Mouse (Mus musculus) intestine, embryonic 14.5 days (tissue): ENCODE results near the gene Clic1. TPM values are rescaled to one million over a fixed set of nuclear protein-coding genes. Genes with fewer than 3 reads are reported as not detected.

Source experiments
- ATAC-seq: fragments of 200-750 bp; cut with Nextera tagmentation; replicated peaks from 2 replicates; pipeline ENCODE4 v1.8.0; 2017; ENCODE audit warnings: low read depth, moderate number of reproducible peaks, moderate TSS enrichment, moderate library complexity; ENCODE audit not compliant: low FRiP score, low TSS enrichment
- DNase-seq: peaks from one replicate; pipeline ENCODE4 v3.0.0-alpha.2; 2018; ENCODE audit warnings: low spot score
- H3K27ac ChIP-seq: fragments of 300-500 bp; sonication (generic); 2 replicates; pipeline ENCODE4 v1.5.1; 2014; ENCODE audit warnings: low read depth, mild to moderate bottlenecking, control low read depth
- H3K27me3 ChIP-seq: fragments of 300-500 bp; sonication (generic); replicated peaks from 2 replicates; pipeline ENCODE4 v1.6.1; 2014; ENCODE audit warnings: low read length, control low read depth; ENCODE audit not compliant: control insufficient read depth, insufficient read depth
- H3K36me3 ChIP-seq: fragments of 300-500 bp; sonication (generic); 2 replicates; pipeline ENCODE4 v1.6.1; 2014; ENCODE audit warnings: low read length, control low read depth; ENCODE audit not compliant: control insufficient read depth, insufficient read depth
- H3K4me1 ChIP-seq: fragments of 300-500 bp; sonication (generic); replicated peaks from 2 replicates; pipeline ENCODE4 v1.6.1; 2014; ENCODE audit warnings: low read length, control low read depth, mixed read lengths; ENCODE audit not compliant: control insufficient read depth, insufficient read depth
- H3K4me2 ChIP-seq: fragments of 300-500 bp; sonication (generic); 2 replicates; pipeline ENCODE4 v1.6.1; 2014; ENCODE audit warnings: low read length
- H3K4me3 ChIP-seq: fragments of 300-500 bp; sonication (generic); 2 replicates; pipeline ENCODE4 v1.5.1; 2014; ENCODE audit warnings: low read depth, low read length, control low read depth, mixed read lengths
- H3K9ac ChIP-seq: fragments of 300-500 bp; sonication (generic); 2 replicates; pipeline ENCODE4 v1.6.1; 2014; ENCODE audit warnings: mild to moderate bottlenecking, low read length
- H3K9me3 ChIP-seq: fragments of 300-500 bp; sonication (generic); 2 replicates; pipeline ENCODE4 v1.6.1; 2016; ENCODE audit warnings: low read length, control low read depth; ENCODE audit not compliant: control insufficient read depth
- WGBS: fragments of 180-500 bp; shearing (Covaris S2); extraction: QIAGEN DNeasy Blood & Tissue Kit; methylation state at CpG from one replicate; pipeline ENCODE4 v1.1.7; 2014; 5-methylcytosine and 5-hydroxymethylcytosine counted together
- polyA plus RNA-seq: library from polyadenylated mRNA; unstranded; fragments of >200 nt; fragmentation: Nextera tagmentation; extraction: Ambion mirVana; gene quantifications from 2 replicates; pipeline ENCODE4 v1.2.1, GENCODE M21; 2014

The Clic1 gene
- polyA plus RNA-seq, 1 experiment from 2014 or later = 113 TPM

DNA sequence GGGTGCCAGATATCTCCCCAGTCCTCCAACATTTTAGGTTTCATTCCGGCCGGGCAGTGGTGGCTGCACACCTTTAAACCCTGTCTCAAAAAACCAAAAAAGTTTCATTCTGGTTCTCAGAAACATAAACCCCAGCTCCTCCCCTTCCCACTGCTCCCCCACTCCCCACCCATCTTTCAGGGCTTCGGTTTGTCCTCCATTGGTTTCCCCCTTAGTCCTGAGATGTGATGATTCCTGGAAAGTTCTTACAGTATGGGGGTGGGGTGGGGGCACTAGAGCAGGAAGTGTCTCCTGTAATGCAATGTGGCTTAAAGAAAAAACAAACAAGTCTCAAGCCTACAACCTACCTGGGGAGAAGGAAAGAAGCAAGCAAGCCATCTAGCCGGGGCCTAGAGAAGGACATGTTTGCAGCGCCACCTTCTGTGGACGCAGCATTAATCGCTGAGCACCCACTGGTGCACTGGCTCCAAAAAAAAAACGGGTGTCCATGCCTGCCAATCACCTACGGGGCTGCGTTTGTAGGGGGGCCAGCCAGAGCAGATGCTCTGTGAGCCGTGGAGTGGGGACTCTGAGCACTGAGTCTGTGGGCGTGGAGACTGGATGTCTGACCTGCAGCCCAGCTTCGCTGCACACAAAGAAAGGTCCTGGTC lies 56.1 kb downstream of the Clic1 start:
- peak overlapping the region; percentile 12; the same call in 1 of the 2 replicates for H3K4me2 ChIP-seq
- H3K27ac ChIP-seq = no peak overlapping the region
- WGBS = 29% methylated on average over 13 of the region's 13 CpGs
- H3K27me3 ChIP-seq = no peaks in the 10 kb centered on the region
- H3K9me3 ChIP-seq = no peaks in the 10 kb centered on the region
- H3K9ac ChIP-seq = no peak overlapping the region
- peaks cover 26% of the 10 kb centered on the region for H3K36me3 ChIP-seq
- H3K4me3 ChIP-seq = no peak overlapping the region
- H3K4me1 ChIP-seq = peaks cover 5% of the 10 kb centered on the region
- ATAC-seq (no peak), DNase-seq (no peak)

DNA sequence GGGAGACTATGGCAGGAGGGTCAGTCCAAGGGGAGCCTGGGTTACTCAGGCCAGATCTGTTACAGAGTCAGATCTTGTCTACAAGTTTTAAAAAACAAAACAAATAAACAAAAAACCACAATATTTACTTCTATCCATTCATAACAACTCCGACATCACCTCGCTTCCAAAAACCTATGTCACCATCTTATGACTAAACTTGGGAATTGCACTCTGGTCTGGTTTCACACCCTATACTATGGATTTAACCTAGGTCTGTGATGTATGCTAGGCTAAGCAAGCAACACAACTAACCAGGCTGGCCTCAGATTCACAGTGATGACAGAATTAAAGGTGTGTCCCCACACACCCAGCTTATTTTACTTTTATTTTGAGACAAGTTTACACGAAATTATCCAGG lies 56.8 kb downstream of the Clic1 start:
- Histone ChIP-seq H3K9ac (no peak overlapping the region), H3K4me1 (peaks cover 5% of the 10 kb centered on the region), H3K9me3 (no peaks in the 10 kb centered on the region), H3K4me2 (no peak overlapping the region), H3K27me3 (no peaks in the 10 kb centered on the region), H3K4me3 (no peak overlapping the region), H3K36me3 (peaks cover 20% of the 10 kb centered on the region), H3K27ac (no peak overlapping the region)
- DNase-seq (no peak), ATAC-seq (no peak)
- WGBS = 63% methylated on average over 3 of the region's 3 CpGs

GRCm38 (mm10) chr17:35108097-35108496 lies 58.3 kb downstream of the Clic1 start, which contains the start of gene Ly6g5c:
Gene Ly6g5c, plus strand, starts transcription at chr17:35108279.
- H3K36me3 ChIP-seq = peaks cover 4% of the 10 kb centered on the region
- H3K4me1 ChIP-seq = peaks cover 1% of the 10 kb centered on the region; the same call in 1 of the 2 replicates
- no peak for DNase-seq
- 79% methylated on average over 6 of the region's 6 CpGs for WGBS
- no peak within 1 kb of the TSS for H3K4me2 ChIP-seq
- H3K27ac ChIP-seq = no peak within 1 kb of the TSS
- no peaks in the 10 kb centered on the region for H3K9me3 ChIP-seq
- no peaks in the 10 kb centered on the region for H3K27me3 ChIP-seq
- no peak for ATAC-seq
- no peak within 1 kb of the TSS for H3K4me3 ChIP-seq
- H3K9ac ChIP-seq = no peak within 1 kb of the TSS

Other genes starting within 250 kb of the Clic1 start
- not detected in 2 replicates for gene Cyp21a1, start 245.4 kb upstream of the Clic1 start, polyA plus RNA-seq
- gene Stk19, start 213.0 kb upstream of the Clic1 start, polyA plus RNA-seq = 22.0 and 25.8 TPM in 2 replicates
- 58.2 and 63.4 TPM in 2 replicates for gene Dxo, start 212.9 kb upstream of the Clic1 start, polyA plus RNA-seq
- 42.0 and 45.9 TPM in 2 replicates for gene Skiv2l, start 199.8 kb upstream of the Clic1 start, polyA plus RNA-seq
- gene Nelfe, start 199.6 kb upstream of the Clic1 start, polyA plus RNA-seq = 121 and 123 TPM in 2 replicates
- gene Cfb, start 187.4 kb upstream of the Clic1 start, polyA plus RNA-seq = 19.4 and 24.2 TPM in 2 replicates
- gene Zbtb12, start 170.5 kb upstream of the Clic1 start, polyA plus RNA-seq = 1.4 and 1.6 TPM in 2 replicates
- gene Gm20547, start 167.9 kb upstream of the Clic1 start, polyA plus RNA-seq = not detected in 2 replicates
- 6.8 and 7.5 TPM in 2 replicates for gene C2, start 151.7 kb upstream of the Clic1 start, polyA plus RNA-seq
- gene Ehmt2, start 151.5 kb upstream of the Clic1 start, polyA plus RNA-seq = 73.4 and 75.2 TPM in 2 replicates
- 25.4 and 28.4 TPM in 2 replicates for gene Slc44a4, start 135.5 kb upstream of the Clic1 start, polyA plus RNA-seq
- gene Neu1, start 118.7 kb upstream of the Clic1 start, polyA plus RNA-seq = 40.1 and 42.8 TPM in 2 replicates
- gene Hspa1b, start 90.7 kb upstream of the Clic1 start, polyA plus RNA-seq = 0.24 and 0.46 TPM in 2 replicates
- gene Gm20481, start 80.1 kb upstream of the Clic1 start, polyA plus RNA-seq = not detected in 2 replicates
- gene Hspa1a, start 77.8 kb upstream of the Clic1 start, polyA plus RNA-seq = 3.5 and 4.5 TPM in 2 replicates
- 0.53 and 1.2 TPM in 2 replicates for gene Hspa1l, start 77.3 kb upstream of the Clic1 start, polyA plus RNA-seq
- 216 and 228 TPM in 2 replicates for gene Lsm2, start 68.1 kb upstream of the Clic1 start, polyA plus RNA-seq
- gene Vars, start 49.0 kb upstream of the Clic1 start, polyA plus RNA-seq = 119 and 133 TPM in 2 replicates
- gene Vwa7, start 33.4 kb upstream of the Clic1 start, polyA plus RNA-seq = 0.19 and 0.26 TPM in 2 replicates
- gene Sapcd1, start 21.9 kb upstream of the Clic1 start, polyA plus RNA-seq = 20.7 and 21.5 TPM in 2 replicates
- gene Msh5, start 3.2 kb upstream of the Clic1 start, polyA plus RNA-seq = 3.6 and 3.9 TPM in 2 replicates
- gene Ddah2, start 9.1 kb downstream of the Clic1 start, polyA plus RNA-seq = 278 and 333 TPM in 2 replicates
- not detected in 2 replicates for gene Ly6g6c, start 15.4 kb downstream of the Clic1 start, polyA plus RNA-seq
- 0.55 and 0.81 TPM in 2 replicates for gene Mpig6b, start 16.2 kb downstream of the Clic1 start, polyA plus RNA-seq
- 1.3 and 2.8 TPM in 2 replicates for gene Ly6g6e, start 26.9 kb downstream of the Clic1 start, polyA plus RNA-seq
- 5.0 and 6.1 TPM in 2 replicates for gene Ly6g6d, start 28.1 kb downstream of the Clic1 start, polyA plus RNA-seq
- gene Ly6g6f, start 35.6 kb downstream of the Clic1 start, polyA plus RNA-seq = 0.27 TPM in 1 of 2 replicates, not detected in the other
- 86.4 and 91.0 TPM in 2 replicates for gene Abhd16a, start 39.3 kb downstream of the Clic1 start, polyA plus RNA-seq
- not detected in 2 replicates for gene Ly6g5c, start 58.3 kb downstream of the Clic1 start, polyA plus RNA-seq
- 0.64 and 0.75 TPM in 2 replicates for gene Ly6g5b, start 65.5 kb downstream of the Clic1 start, polyA plus RNA-seq
- gene Gpank1, start 71.5 kb downstream of the Clic1 start, polyA plus RNA-seq = 19.7 and 24.7 TPM in 2 replicates
- 275 and 286 TPM in 2 replicates for gene Csnk2b, start 72.1 kb downstream of the Clic1 start, polyA plus RNA-seq
- gene D17H6S53E, start 76.4 kb downstream of the Clic1 start, polyA plus RNA-seq = 8.4 and 10.8 TPM in 2 replicates
- 0.95 and 1.5 TPM in 2 replicates for gene Apom, start 82.1 kb downstream of the Clic1 start, polyA plus RNA-seq
- 75.5 and 79.5 TPM in 2 replicates for gene Bag6, start 85.2 kb downstream of the Clic1 start, polyA plus RNA-seq
- 186 and 196 TPM in 2 replicates for gene Prrc2a, start 114.9 kb downstream of the Clic1 start, polyA plus RNA-seq
- 15.4 and 17.5 TPM in 2 replicates for gene Aif1, start 126.1 kb downstream of the Clic1 start, polyA plus RNA-seq
- gene Lst1, start 138.5 kb downstream of the Clic1 start, polyA plus RNA-seq = 16.9 and 19.1 TPM in 2 replicates
- 1.1 and 1.5 TPM in 2 replicates for gene Ltb, start 144.5 kb downstream of the Clic1 start, polyA plus RNA-seq
- 0.12 and 0.28 TPM in 2 replicates for gene Tnf, start 152.0 kb downstream of the Clic1 start, polyA plus RNA-seq
- gene Lta, start 155.4 kb downstream of the Clic1 start, polyA plus RNA-seq = 0.81 and 0.85 TPM in 2 replicates
- 0.39 and 0.88 TPM in 2 replicates for gene Gm16181, start 170.9 kb downstream of the Clic1 start, polyA plus RNA-seq
- 5.8 and 5.9 TPM in 2 replicates for gene Atp6v1g2, start 183.7 kb downstream of the Clic1 start, polyA plus RNA-seq
- 3.1 and 4.3 TPM in 2 replicates for gene Nfkbil1, start 185.8 kb downstream of the Clic1 start, polyA plus RNA-seq
- 458 and 500 TPM in 2 replicates for gene Ddx39b, start 191.8 kb downstream of the Clic1 start, polyA plus RNA-seq
- 102 and 108 TPM in 2 replicates for gene H2-D1, start 212.8 kb downstream of the Clic1 start, polyA plus RNA-seq